Mouse (Mus musculus): Measurements from ENCODE around the gene Lypd1. TPM values are rescaled to one million over a fixed set of nuclear protein-coding genes. Genes with fewer than 3 reads are reported as not detected.

The Lypd1 gene
- total and polyA plus RNA-seq, 2 experiments from 2014 or later, result 58.9 to 76.1 TPM

GRCm38 (mm10) chr1:125858631-125859030 lies 54.3 kb downstream of the Lypd1 start:
- Histone ChIP-seq H3K36me3 (ENCODE audit: insufficient read depth) (no peaks in the 10 kb centered on the region), H3K4me3 (ENCODE audit: low read depth, low read length) (no peak overlapping the region), H3K4me2 (ENCODE audit: low read depth) (no peak overlapping the region), H3K27me3 (ENCODE audit: insufficient read depth, low read length) (no peaks in the 10 kb centered on the region), H3K9ac (no peak overlapping the region), H3K4me1 (ENCODE audit: insufficient read depth) (no peaks in the 10 kb centered on the region), H3K9me3 (ENCODE audit: low read length) (no peaks in the 10 kb centered on the region), H3K27ac (ENCODE audit: low read depth, low read length) (no peak overlapping the region)
- ATAC-seq (no peak), DNase-seq (no peak)
- no peak for TF ChIP-seq CTCF (IDR thresholded peaks at IDR 0.05; ENCODE audit: low read depth)
- 72% methylated on average over 5 of the region's 5 CpGs for WGBS

GRCm38 (mm10) chr1:125854646-125855045 lies 58.3 kb downstream of the Lypd1 start:
- Histone ChIP-seq H3K36me3 (ENCODE audit: insufficient read depth) (no peaks in the 10 kb centered on the region), H3K4me3 (ENCODE audit: low read depth, low read length) (no peak overlapping the region), H3K27ac (ENCODE audit: low read depth, low read length) (no peak overlapping the region), H3K9ac (no peak overlapping the region), H3K27me3 (ENCODE audit: insufficient read depth, low read length) (no peaks in the 10 kb centered on the region), H3K4me2 (ENCODE audit: low read depth) (no peak overlapping the region), H3K4me1 (ENCODE audit: insufficient read depth) (no peaks in the 10 kb centered on the region), H3K9me3 (ENCODE audit: low read length) (no peaks in the 10 kb centered on the region; the same call in 1 of the 2 replicates)
- ATAC-seq, result peak; percentile 38; the same call in 1 of the 2 replicates
- no peak for DNase-seq
- 5% methylated on average over 5 of the region's 5 CpGs for WGBS
- TF ChIP-seq CTCF (IDR thresholded peaks at IDR 0.05; ENCODE audit: low read depth), result no peak

GRCm38 (mm10) chr1:125839746-125840392 lies 73.0 kb downstream of the Lypd1 start:
- DNase-seq (no peak), ATAC-seq (no peak)
- Histone ChIP-seq H3K9me3 (ENCODE audit: low read length) (no peaks in the 10 kb centered on the region), H3K36me3 (ENCODE audit: insufficient read depth) (no peaks in the 10 kb centered on the region), H3K27ac (ENCODE audit: low read depth, low read length) (no peak overlapping the region), H3K9ac (no peak overlapping the region), H3K4me1 (ENCODE audit: insufficient read depth) (no peaks in the 10 kb centered on the region), H3K4me2 (ENCODE audit: low read depth) (no peak overlapping the region), H3K27me3 (ENCODE audit: insufficient read depth, low read length) (no peaks in the 10 kb centered on the region), H3K4me3 (ENCODE audit: low read depth, low read length) (no peak overlapping the region)
- TF ChIP-seq CTCF (IDR thresholded peaks at IDR 0.05; ENCODE audit: low read depth), result no peak
- WGBS, result 50% methylated on average over 13 of the region's 13 CpGs

GRCm38 (mm10) chr1:125837507-125837906 lies 75.4 kb downstream of the Lypd1 start:
- H3K9ac ChIP-seq, result no peak overlapping the region
- DNase-seq (no peak), ATAC-seq (no peak)
- no peaks in the 10 kb centered on the region for H3K4me1 ChIP-seq (ENCODE audit: insufficient read depth)
- H3K36me3 ChIP-seq (ENCODE audit: insufficient read depth), result no peaks in the 10 kb centered on the region
- H3K9me3 ChIP-seq (ENCODE audit: low read length), result no peaks in the 10 kb centered on the region
- H3K4me3 ChIP-seq (ENCODE audit: low read depth, low read length), result no peak overlapping the region
- WGBS, result 30% methylated on average over 1 of the region's 1 CpGs
- H3K4me2 ChIP-seq (ENCODE audit: low read depth), result no peak overlapping the region
- no peaks in the 10 kb centered on the region for H3K27me3 ChIP-seq (ENCODE audit: insufficient read depth, low read length)
- TF ChIP-seq CTCF (IDR thresholded peaks at IDR 0.05; ENCODE audit: low read depth), result no peak
- H3K27ac ChIP-seq (ENCODE audit: low read depth, low read length), result no peak overlapping the region

- Histone ChIP-seq H3K4me3 (ENCODE audit: low read depth, low read length) (no peak overlapping the region), H3K27me3 (ENCODE audit: insufficient read depth, low read length) (no peaks in the 10 kb centered on the region), H3K36me3 (ENCODE audit: insufficient read depth) (no peaks in the 10 kb centered on the region), H3K9me3 (ENCODE audit: low read length) (no peaks in the 10 kb centered on the region), H3K4me1 (ENCODE audit: insufficient read depth) (no peaks in the 10 kb centered on the region), H3K4me2 (ENCODE audit: low read depth) (no peak overlapping the region), H3K27ac (ENCODE audit: low read depth, low read length) (no peak overlapping the region), H3K9ac (no peak overlapping the region)
- ATAC-seq, result no peak
- peak; percentile 8 for DNase-seq
- TF ChIP-seq CTCF (IDR thresholded peaks at IDR 0.05; ENCODE audit: low read depth), result no peak
- WGBS, result 76% methylated on average over 4 of the region's 4 CpGs
These were observed 89.3 kb downstream of the Lypd1 start for GRCm38 (mm10) chr1:125823611-125824010.

- H3K4me2 ChIP-seq (ENCODE audit: low read depth), result no peak overlapping the region
- WGBS, result 71% methylated on average over 7 of the region's 7 CpGs
- H3K4me3 ChIP-seq (ENCODE audit: low read depth, low read length), result no peak overlapping the region
- H3K27ac ChIP-seq (ENCODE audit: low read depth, low read length), result no peak overlapping the region
- DNase-seq, result no peak
- no peaks in the 10 kb centered on the region for H3K4me1 ChIP-seq (ENCODE audit: insufficient read depth)
- no peak for TF ChIP-seq CTCF (IDR thresholded peaks at IDR 0.05; ENCODE audit: low read depth)
- H3K9ac ChIP-seq, result no peak overlapping the region
- no peaks in the 10 kb centered on the region for H3K27me3 ChIP-seq (ENCODE audit: insufficient read depth, low read length)
- no peak for ATAC-seq
- H3K9me3 ChIP-seq (ENCODE audit: low read length), result no peaks in the 10 kb centered on the region
- H3K36me3 ChIP-seq (ENCODE audit: insufficient read depth), result no peaks in the 10 kb centered on the region
These were observed 91.8 kb downstream of the Lypd1 start for GRCm38 (mm10) chr1:125821101-125821500.

Other genes starting within 250 kb of the Lypd1 start
- gene Gpr39, start 236.1 kb downstream of the Lypd1 start, total RNA-seq (2014; rRNA removed), result 0.15 and 0.38 TPM in 2 replicates
- not detected in 2 replicates for gene Gpr39, start 236.1 kb downstream of the Lypd1 start, polyA plus RNA-seq (2015; fragmentation: Nextera tagmentation; extraction: Ambion mirVana)

Measured in forebrain, postnatal 0 days (tissue).